Comparison of ENCODE assay signal across 25 mouse cellular contexts in genomic region chr19:3341021-3341420, GRCm38 (mm10). TPM values are rescaled to one million over a fixed set of nuclear protein-coding genes. Genes with fewer than 3 reads are reported as not detected.
DNase-seq lines count a peak whose midpoint lies in the region; ATAC-seq lines count a peak whose summit lies in the region.
"Had no signal": no experiment of that assay in that cellular context is flagged by ENCODE, and none has a peak within 500 bp of the region (broad histone marks: within the 10 kb centered on the region; RNA-seq: fewer than 3 reads in every experiment).

No protein-coding gene starts in this region.

- no peak overlapping the region for H3K4me2 ChIP-seq in hindbrain, embryonic 16.5 days (ENCODE audit: low read length)
- H3K4me2 ChIP-seq in midbrain, embryonic 15.5 days = no peak overlapping the region
- H3K4me2 ChIP-seq: embryonic facial prominence, embryonic 12.5 days; forebrain, embryonic 13.5 days; heart, embryonic 11.5 days; hindbrain, embryonic 13.5 days; limb, embryonic 12.5 days; liver, embryonic 12.5 days; midbrain, embryonic 11.5 days had no signal

- H3K9me3 ChIP-seq in hindbrain, embryonic 16.5 days (ENCODE audit: control insufficient read depth, low read length) = no peaks in the 10 kb centered on the region
- H3K9me3 ChIP-seq in midbrain, embryonic 15.5 days = no peaks in the 10 kb centered on the region
- H3K9me3 ChIP-seq: embryonic facial prominence, embryonic 12.5 days; forebrain, embryonic 13.5 days; hindbrain, embryonic 13.5 days; liver, embryonic 12.5 days had no signal

- 71% methylated on average over 3 of the region's 3 CpGs for WGBS in hindbrain, embryonic 16.5 days
- WGBS in midbrain, embryonic 15.5 days = 90% methylated on average over 3 of the region's 3 CpGs

- no peaks in the 10 kb centered on the region for H3K36me3 ChIP-seq in hindbrain, embryonic 16.5 days (ENCODE audit: control insufficient read depth, insufficient read depth, low read length)
- no peaks in the 10 kb centered on the region for H3K36me3 ChIP-seq in midbrain, embryonic 15.5 days (replicated peaks)
- H3K36me3 ChIP-seq: embryonic facial prominence, embryonic 12.5 days; hindbrain, embryonic 13.5 days; limb, embryonic 12.5 days; liver, embryonic 12.5 days had no signal

- peak; percentile 53 for DNase-seq in layer of hippocampus, adult 9-11 months
- DNase-seq in layer of hippocampus, postnatal 14 days (ENCODE audit: low spot score in 2 of 2) = no peak
- peak; percentile 27 to 76 for DNase-seq in right cerebral cortex, postnatal 36 days (ENCODE audit: low spot score in 2 of 2)
- no peak for DNase-seq in right cerebral cortex, postnatal 10 days (ENCODE audit: low spot score in 2 of 2)
- peak; percentile 20 to 33 for DNase-seq in thymus, postnatal 36 days
- DNase-seq: adrenal gland, adult 8-10 months; cerebellum, adult 9-11 months; gastrocnemius, adult 2 months; heart, postnatal 14 days; kidney, adult 8-10 months; kidney, postnatal 36 days; lung, adult 2 months; lung, postnatal 36 days had no signal

- ATAC-seq in granulocyte monocyte progenitor cell, adult 5-6 weeks (replicated peaks; ENCODE audit: poor library complexity, severe bottlenecking) = 0 out of 2 replicates have a peak, but pooled peaks have one; percentile 12
- no peak for ATAC-seq in hindbrain, embryonic 16.5 days
- no peak for ATAC-seq in midbrain, embryonic 15.5 days (replicated peaks)
- ATAC-seq: forebrain, embryonic 13.5 days; liver, embryonic 12.5 days; Patski had no signal

- no peaks in the 10 kb centered on the region for H3K27me3 ChIP-seq in hindbrain, embryonic 16.5 days (replicated peaks; ENCODE audit: control insufficient read depth, insufficient read depth, low read length)
- H3K27me3 ChIP-seq in midbrain, embryonic 15.5 days (replicated peaks) = no peaks in the 10 kb centered on the region
- H3K27me3 ChIP-seq: embryonic facial prominence, embryonic 12.5 days; forebrain, embryonic 13.5 days; hindbrain, embryonic 13.5 days; limb, embryonic 12.5 days; liver, embryonic 12.5 days; Patski had no signal

- H3K4me3 ChIP-seq in hindbrain, embryonic 16.5 days (ENCODE audit: low read length) = no peak overlapping the region
- no peak overlapping the region for H3K4me3 ChIP-seq in midbrain, embryonic 15.5 days
- H3K4me3 ChIP-seq: embryonic facial prominence, embryonic 12.5 days; erythroblast, embryonic 14.5 days; forebrain, embryonic 13.5 days; gastrocnemius, adult 2 months; hindbrain, embryonic 13.5 days; limb, embryonic 12.5 days; liver, embryonic 12.5 days had no signal

- no peak overlapping the region for H3K27ac ChIP-seq in hindbrain, embryonic 16.5 days (ENCODE audit: low read depth, low read length)
- no peak overlapping the region for H3K27ac ChIP-seq in midbrain, embryonic 15.5 days
- H3K27ac ChIP-seq: embryonic facial prominence, embryonic 12.5 days; forebrain, embryonic 13.5 days; gastrocnemius, adult 2 months; hindbrain, embryonic 13.5 days; limb, embryonic 12.5 days; liver, embryonic 12.5 days had no signal

- no peaks in the 10 kb centered on the region for H3K4me1 ChIP-seq in hindbrain, embryonic 16.5 days (ENCODE audit: control insufficient read depth, insufficient read depth, low read depth, low read length)
- no peaks in the 10 kb centered on the region for H3K4me1 ChIP-seq in midbrain, embryonic 15.5 days
- H3K4me1 ChIP-seq: embryonic facial prominence, embryonic 12.5 days; limb, embryonic 12.5 days had no signal

- H3K9ac ChIP-seq in hindbrain, embryonic 16.5 days (ENCODE audit: low read depth, low read length) = no peak overlapping the region
- H3K9ac ChIP-seq in midbrain, embryonic 15.5 days = no peak overlapping the region
- H3K9ac ChIP-seq: embryonic facial prominence, embryonic 12.5 days; forebrain, embryonic 13.5 days; hindbrain, embryonic 13.5 days; limb, embryonic 12.5 days; liver, embryonic 12.5 days had no signal

RNA-seq across cellular contexts. Expression of gene Cpt1a, which starts 18.9 kb away (rescaled TPM):
- total RNA-seq in layer of hippocampus, postnatal 14 days (2021) = 10 to 100 TPM; 29.1 to 34.5 TPM
- 49.3 and 54.8 TPM in 2 replicates for total RNA-seq in granulocyte monocyte progenitor cell, adult 5-6 weeks (2014; fragmentation: Nextera tagmentation)
- total RNA-seq in granulocyte monocyte progenitor cell, adult 5-6 weeks (2017) = 31.6 and 36.8 TPM in 2 replicates
- 17.6 and 22.4 TPM in 2 replicates for polyA plus RNA-seq in hindbrain, embryonic 16.5 days (2015; fragmentation: Nextera tagmentation; extraction: Ambion mirVana)
- 16.1 TPM in 2 replicates for polyA plus RNA-seq in midbrain, embryonic 15.5 days (2015; fragmentation: Nextera tagmentation; extraction: Ambion mirVana)

RNA-seq across cellular contexts. Expression of gene Tesmin, which starts 47.6 kb away (rescaled TPM):
- total RNA-seq in layer of hippocampus, postnatal 14 days (2021) = under 1 TPM; 0.25 to 0.52 TPM
- total RNA-seq in granulocyte monocyte progenitor cell, adult 5-6 weeks (2014; fragmentation: Nextera tagmentation) = 0.71 and 0.96 TPM in 2 replicates
- 0.88 and 1.1 TPM in 2 replicates for total RNA-seq in granulocyte monocyte progenitor cell, adult 5-6 weeks (2017)
- 0.36 and 0.44 TPM in 2 replicates for polyA plus RNA-seq in hindbrain, embryonic 16.5 days (2015; fragmentation: Nextera tagmentation; extraction: Ambion mirVana)
- 0.43 and 0.52 TPM in 2 replicates for polyA plus RNA-seq in midbrain, embryonic 15.5 days (2015; fragmentation: Nextera tagmentation; extraction: Ambion mirVana)

RNA-seq across cellular contexts. Expression of gene Ighmbp2, which starts 58.2 kb away (rescaled TPM):
- total RNA-seq in layer of hippocampus, postnatal 14 days (2021) = 10 to 100 TPM; 10.1 to 10.3 TPM
- total RNA-seq in granulocyte monocyte progenitor cell, adult 5-6 weeks (2014; fragmentation: Nextera tagmentation) = 2.9 and 6.4 TPM in 2 replicates
- 4.8 and 6.8 TPM in 2 replicates for total RNA-seq in granulocyte monocyte progenitor cell, adult 5-6 weeks (2017)
- 10.0 and 11.5 TPM in 2 replicates for polyA plus RNA-seq in hindbrain, embryonic 16.5 days (2015; fragmentation: Nextera tagmentation; extraction: Ambion mirVana)
- 11.3 and 13.3 TPM in 2 replicates for polyA plus RNA-seq in midbrain, embryonic 15.5 days (2015; fragmentation: Nextera tagmentation; extraction: Ambion mirVana)

RNA-seq across cellular contexts. Expression of gene Mrpl21, which starts 58.3 kb away (rescaled TPM):
- 10 to 100 TPM; 52.2 to 57.4 TPM for total RNA-seq in layer of hippocampus, postnatal 14 days (2021)
- total RNA-seq in granulocyte monocyte progenitor cell, adult 5-6 weeks (2014; fragmentation: Nextera tagmentation) = 72.9 and 97.5 TPM in 2 replicates
- 91.3 and 123 TPM in 2 replicates for total RNA-seq in granulocyte monocyte progenitor cell, adult 5-6 weeks (2017)
- 96.4 and 97.4 TPM in 2 replicates for polyA plus RNA-seq in hindbrain, embryonic 16.5 days (2015; fragmentation: Nextera tagmentation; extraction: Ambion mirVana)
- polyA plus RNA-seq in midbrain, embryonic 15.5 days (2015; fragmentation: Nextera tagmentation; extraction: Ambion mirVana) = 94.6 and 103 TPM in 2 replicates

Comparison
In these comparisons a context has a peak if more than half of its experiments do, and no peak if none do; other contexts are left out.
1. DNase-seq: peak in layer of hippocampus, adult 9-11 months (single experiment), right cerebral cortex, postnatal 36 days (2 of 2) and thymus, postnatal 36 days (2 of 2); none in layer of hippocampus, postnatal 14 days (0 of 2) and right cerebral cortex, postnatal 10 days (0 of 2).